Mouse (Mus musculus): ENCODE results near the gene Hist1h2bb.

- TF ChIP-seq GATA1 (IDR thresholded peaks at IDR 0.05; ENCODE audit: borderline replicate concordance, low read length), result no peak
- no peak for TF ChIP-seq FLI1 (IDR thresholded peaks at IDR 0.05; ENCODE audit: low read length)
Observed at GRCm38 (mm10) chr13:23763242-23763585, 16.7 kb downstream of the Hist1h2bb start.

Data from megakaryocyte, embryonic 14.5 days (primary cell).